Mouse (Mus musculus): Measurements from ENCODE around the gene Dennd1c. TPM values are rescaled to one million over a fixed set of nuclear protein-coding genes. Genes with fewer than 3 reads are reported as not detected.
A peak's percentile ranks its signal among the peaks of the same experiment; 100 is the strongest.

Gene Dennd1c
- polyA plus RNA-seq (2014; fragmentation: Nextera tagmentation; extraction: Ambion mirVana): 3.4 and 4.4 TPM in 2 replicates

- H3K4me1 ChIP-seq (ENCODE audit: control insufficient read depth, insufficient read depth, low read length): no peaks in the 10 kb centered on the region
- no peak within 1 kb of the TSS for H3K4me2 ChIP-seq (replicated peaks; ENCODE audit: low read depth, low read length)
- no peaks in the 10 kb centered on the region for H3K27me3 ChIP-seq (ENCODE audit: control insufficient read depth, insufficient read depth, low read length)
- WGBS: 41% methylated on average over 6 of the region's 6 CpGs
- H3K36me3 ChIP-seq (ENCODE audit: control insufficient read depth, insufficient read depth, low read length): no peaks in the 10 kb centered on the region
- no peaks in the 10 kb centered on the region for H3K9me3 ChIP-seq (ENCODE audit: control insufficient read depth, low read length)
- no peak within 1 kb of the TSS for H3K27ac ChIP-seq (ENCODE audit: low read depth, low read length)
- no peak within 1 kb of the TSS for H3K4me3 ChIP-seq (ENCODE audit: low read length)
- no peak for ATAC-seq (ENCODE audit: low FRiP score, low TSS enrichment)
- H3K9ac ChIP-seq (ENCODE audit: low read depth, low read length): no peak within 1 kb of the TSS; the same call in 1 of the 2 replicates
These were observed at the start of gene Dennd1c for GRCm38 (mm10) chr17:57078336-57078735. Dennd1c (minus strand) TSS chr17:57078514.

- Histone ChIP-seq H3K27me3 (ENCODE audit: control insufficient read depth, insufficient read depth, low read length) (no peaks in the 10 kb centered on the region; the same call in 1 of the 2 replicates), H3K4me2 (replicated peaks; ENCODE audit: low read depth, low read length) (no peak overlapping the region), H3K4me1 (ENCODE audit: control insufficient read depth, insufficient read depth, low read length) (no peaks in the 10 kb centered on the region), H3K4me3 (ENCODE audit: low read length) (no peak overlapping the region), H3K9ac (ENCODE audit: low read depth, low read length) (no peak overlapping the region), H3K27ac (ENCODE audit: low read depth, low read length) (no peak overlapping the region), H3K9me3 (ENCODE audit: control insufficient read depth, low read length) (no peaks in the 10 kb centered on the region), H3K36me3 (ENCODE audit: control insufficient read depth, insufficient read depth, low read length) (no peaks in the 10 kb centered on the region)
- no peak for ATAC-seq (ENCODE audit: low FRiP score, low TSS enrichment)
- WGBS: 47% methylated on average over 3 of the region's 3 CpGs
These were observed 47.7 kb upstream of the Dennd1c start for GRCm38 (mm10) chr17:57125853-57126622.

GRCm38 (mm10) chr17:57124792-57125191, 46.5 kb upstream of the Dennd1c start:
- Histone ChIP-seq H3K27ac (ENCODE audit: low read depth, low read length) (no peak overlapping the region), H3K4me1 (ENCODE audit: control insufficient read depth, insufficient read depth, low read length) (no peaks in the 10 kb centered on the region), H3K9me3 (ENCODE audit: control insufficient read depth, low read length) (no peaks in the 10 kb centered on the region), H3K27me3 (ENCODE audit: control insufficient read depth, insufficient read depth, low read length) (no peaks in the 10 kb centered on the region; the same call in 1 of the 2 replicates), H3K9ac (ENCODE audit: low read depth, low read length) (no peak overlapping the region), H3K4me3 (ENCODE audit: low read length) (no peak overlapping the region), H3K4me2 (replicated peaks; ENCODE audit: low read depth, low read length) (no peak overlapping the region), H3K36me3 (ENCODE audit: control insufficient read depth, insufficient read depth, low read length) (no peaks in the 10 kb centered on the region)
- no peak for ATAC-seq (ENCODE audit: low FRiP score, low TSS enrichment)
- 83% methylated on average over 4 of the region's 4 CpGs for WGBS

- no peaks in the 10 kb centered on the region for H3K36me3 ChIP-seq (ENCODE audit: control insufficient read depth, insufficient read depth, low read length)
- no peak for ATAC-seq (ENCODE audit: low FRiP score, low TSS enrichment)
- H3K4me3 ChIP-seq (ENCODE audit: low read length): no peak overlapping the region
- no peak overlapping the region for H3K27ac ChIP-seq (ENCODE audit: low read depth, low read length)
- H3K4me2 ChIP-seq (replicated peaks; ENCODE audit: low read depth, low read length): no peak overlapping the region
- no peaks in the 10 kb centered on the region; the same call in 1 of the 2 replicates for H3K27me3 ChIP-seq (ENCODE audit: control insufficient read depth, insufficient read depth, low read length)
- H3K9ac ChIP-seq (ENCODE audit: low read depth, low read length): no peak overlapping the region
- no peaks in the 10 kb centered on the region for H3K9me3 ChIP-seq (ENCODE audit: control insufficient read depth, low read length)
- WGBS: 85% methylated on average over 11 of the region's 11 CpGs
- no peaks in the 10 kb centered on the region for H3K4me1 ChIP-seq (ENCODE audit: control insufficient read depth, insufficient read depth, low read length)
These were observed 45.1 kb upstream of the Dennd1c start for GRCm38 (mm10) chr17:57123192-57124118.

GRCm38 (mm10) chr17:57121856-57122255, 43.5 kb upstream of the Dennd1c start:
- no peak overlapping the region for H3K4me3 ChIP-seq (ENCODE audit: low read length)
- 86% methylated on average over 2 of the region's 2 CpGs for WGBS
- no peaks in the 10 kb centered on the region for H3K4me1 ChIP-seq (ENCODE audit: control insufficient read depth, insufficient read depth, low read length)
- no peaks in the 10 kb centered on the region for H3K36me3 ChIP-seq (ENCODE audit: control insufficient read depth, insufficient read depth, low read length)
- no peak overlapping the region for H3K4me2 ChIP-seq (replicated peaks; ENCODE audit: low read depth, low read length)
- H3K9me3 ChIP-seq (ENCODE audit: control insufficient read depth, low read length): no peaks in the 10 kb centered on the region
- no peaks in the 10 kb centered on the region; the same call in 1 of the 2 replicates for H3K27me3 ChIP-seq (ENCODE audit: control insufficient read depth, insufficient read depth, low read length)
- H3K27ac ChIP-seq (ENCODE audit: low read depth, low read length): no peak overlapping the region
- no peak for ATAC-seq (ENCODE audit: low FRiP score, low TSS enrichment)
- H3K9ac ChIP-seq (ENCODE audit: low read depth, low read length): no peak overlapping the region

GRCm38 (mm10) chr17:57118524-57119349, 40.4 kb upstream of the Dennd1c start:
- under 1% methylated on average over 11 of the region's 11 CpGs for WGBS
- Histone ChIP-seq H3K4me3 (ENCODE audit: low read length) (no peak overlapping the region), H3K9ac (ENCODE audit: low read depth, low read length) (no peak overlapping the region), H3K36me3 (ENCODE audit: control insufficient read depth, insufficient read depth, low read length) (no peaks in the 10 kb centered on the region), H3K4me2 (replicated peaks; ENCODE audit: low read depth, low read length) (peak overlapping the region; percentile 26), H3K9me3 (ENCODE audit: control insufficient read depth, low read length) (no peaks in the 10 kb centered on the region), H3K4me1 (ENCODE audit: control insufficient read depth, insufficient read depth, low read length) (no peaks in the 10 kb centered on the region), H3K27ac (ENCODE audit: low read depth, low read length) (no peak overlapping the region), H3K27me3 (ENCODE audit: control insufficient read depth, insufficient read depth, low read length) (no peaks in the 10 kb centered on the region; the same call in 1 of the 2 replicates)
- ATAC-seq (ENCODE audit: low FRiP score, low TSS enrichment): peak; percentile 95

GRCm38 (mm10) chr17:57116801-57117200, 38.5 kb upstream of the Dennd1c start:
- Histone ChIP-seq H3K4me1 (ENCODE audit: control insufficient read depth, insufficient read depth, low read length) (no peaks in the 10 kb centered on the region), H3K9me3 (ENCODE audit: control insufficient read depth, low read length) (no peaks in the 10 kb centered on the region), H3K36me3 (ENCODE audit: control insufficient read depth, insufficient read depth, low read length) (no peaks in the 10 kb centered on the region), H3K9ac (ENCODE audit: low read depth, low read length) (no peak overlapping the region), H3K27ac (ENCODE audit: low read depth, low read length) (no peak overlapping the region), H3K4me2 (replicated peaks; ENCODE audit: low read depth, low read length) (no peak overlapping the region), H3K27me3 (ENCODE audit: control insufficient read depth, insufficient read depth, low read length) (no peaks in the 10 kb centered on the region; the same call in 1 of the 2 replicates), H3K4me3 (ENCODE audit: low read length) (no peak overlapping the region)
- 76% methylated on average over 2 of the region's 2 CpGs for WGBS
- ATAC-seq (ENCODE audit: low FRiP score, low TSS enrichment): no peak

GRCm38 (mm10) chr17:57112768-57113474, 34.6 kb upstream of the Dennd1c start:
- no peak for ATAC-seq (ENCODE audit: low FRiP score, low TSS enrichment)
- no peak overlapping the region for H3K4me3 ChIP-seq (ENCODE audit: low read length)
- no peak overlapping the region for H3K4me2 ChIP-seq (replicated peaks; ENCODE audit: low read depth, low read length)
- H3K27ac ChIP-seq (ENCODE audit: low read depth, low read length): no peak overlapping the region
- no peaks in the 10 kb centered on the region for H3K27me3 ChIP-seq (ENCODE audit: control insufficient read depth, insufficient read depth, low read length)
- WGBS: 76% methylated on average over 10 of the region's 10 CpGs
- no peaks in the 10 kb centered on the region for H3K36me3 ChIP-seq (ENCODE audit: control insufficient read depth, insufficient read depth, low read length)
- no peaks in the 10 kb centered on the region for H3K4me1 ChIP-seq (ENCODE audit: control insufficient read depth, insufficient read depth, low read length)
- H3K9ac ChIP-seq (ENCODE audit: low read depth, low read length): no peak overlapping the region
- no peaks in the 10 kb centered on the region for H3K9me3 ChIP-seq (ENCODE audit: control insufficient read depth, low read length)
